Mouse (Mus musculus): ENCODE data around the gene Mpig6b.

DNA sequence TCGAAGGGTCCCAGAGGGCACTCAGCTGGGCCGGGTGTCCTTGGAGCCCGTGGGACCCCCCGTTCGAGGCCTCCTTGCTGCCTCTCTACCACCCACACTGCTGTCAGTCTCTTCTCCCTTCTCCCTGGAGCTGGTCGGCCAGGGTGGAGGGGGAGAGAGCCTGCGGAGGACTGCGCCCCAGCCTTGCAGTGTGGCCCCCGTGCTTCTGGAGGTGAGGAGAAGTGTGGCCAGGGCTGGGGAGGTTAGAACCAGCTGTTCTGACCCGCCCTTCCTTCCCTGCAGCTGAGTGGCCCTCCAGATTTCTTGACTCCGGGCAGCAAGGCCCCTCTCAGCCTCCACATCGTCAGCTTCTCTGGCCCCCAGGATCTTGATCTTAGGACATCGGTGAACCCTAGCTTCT lies 41.7 kb downstream of the Mpig6b start:
- TF ChIP-seq CTCF (IDR thresholded peaks at IDR 0.05; ENCODE audit: insufficient read depth, low read length) (no peak), POLR2A (IDR thresholded peaks at IDR 0.05; ENCODE audit: borderline replicate concordance, extremely low read depth, low read depth, low read length) (no peak)

All from lung, adult 2 months (tissue).